Mouse (Mus musculus): ENCODE measurements around the gene Tlcd1. TPM values are rescaled to one million over a fixed set of nuclear protein-coding genes. Genes with fewer than 3 reads are reported as not detected.

The Tlcd1 gene
- polyA plus RNA-seq, 1 experiment from 2014 or later = 14.7 TPM

GRCm38 (mm10) chr11:78138023-78138422 lies 38.5 kb upstream of the Tlcd1 start:
- H3K9me3 ChIP-seq (ENCODE audit: control insufficient read depth, low read length) = no peaks in the 10 kb centered on the region
- peaks cover 3% of the 10 kb centered on the region for H3K36me3 ChIP-seq (ENCODE audit: control insufficient read depth, insufficient read depth, low read length)
- no peak overlapping the region for H3K9ac ChIP-seq (ENCODE audit: low read length)
- H3K4me1 ChIP-seq (ENCODE audit: control insufficient read depth in 2 of 2, insufficient read depth in 2 of 2, low read length in 2 of 2) = peaks cover 5 to 35% of the 10 kb centered on the region in 2 experiments; a peak in 3 of 4 replicates
- H3K27ac ChIP-seq (replicated peaks in 1 of 2; ENCODE audit: control insufficient read depth in 1 of 2, insufficient read depth in 1 of 2, low read depth in 2 of 2, low read length in 2 of 2) = peak overlapping the region; percentile 13 to 64; a peak in 2 of 4 replicates
- WGBS = 77% methylated on average over 3 of the region's 3 CpGs
- H3K4me3 ChIP-seq (ENCODE audit: control insufficient read depth in 1 of 2, insufficient read depth in 1 of 2, low read depth in 1 of 2, low read length in 2 of 2) = no peak overlapping the region
- no peak for ATAC-seq (ENCODE audit: insufficient number of reproducible peaks, insufficient read depth, low FRiP score, low read depth)
- no peaks in the 10 kb centered on the region for H3K27me3 ChIP-seq (ENCODE audit: control insufficient read depth, insufficient read depth, low read length)
- H3K4me2 ChIP-seq (ENCODE audit: low read length) = no peak overlapping the region

- Histone ChIP-seq H3K27me3 (ENCODE audit: control insufficient read depth, insufficient read depth, low read length) (no peaks in the 10 kb centered on the region), H3K27ac (replicated peaks in 1 of 2; ENCODE audit: control insufficient read depth in 1 of 2, insufficient read depth in 1 of 2, low read depth in 2 of 2, low read length in 2 of 2) (no peak overlapping the region; a peak in 1 of 4 replicates), H3K4me3 (ENCODE audit: control insufficient read depth in 1 of 2, insufficient read depth in 1 of 2, low read depth in 1 of 2, low read length in 2 of 2) (no peak overlapping the region), H3K4me2 (ENCODE audit: low read length) (peak overlapping the region; percentile 3; the same call in 1 of the 2 replicates), H3K36me3 (ENCODE audit: control insufficient read depth, insufficient read depth, low read length) (peaks cover 29% of the 10 kb centered on the region), H3K4me1 (ENCODE audit: control insufficient read depth in 2 of 2, insufficient read depth in 2 of 2, low read length in 2 of 2) (peaks cover 2 to 29% of the 10 kb centered on the region in 2 experiments; a peak in 3 of 4 replicates), H3K9me3 (ENCODE audit: control insufficient read depth, low read length) (no peaks in the 10 kb centered on the region), H3K9ac (ENCODE audit: low read length) (no peak overlapping the region)
- no peak for ATAC-seq (ENCODE audit: insufficient number of reproducible peaks, insufficient read depth, low FRiP score, low read depth)
- 25% methylated on average over 5 of the region's 5 CpGs for WGBS
These were observed 35.8 kb upstream of the Tlcd1 start for GRCm38 (mm10) chr11:78140665-78141064.

DNA sequence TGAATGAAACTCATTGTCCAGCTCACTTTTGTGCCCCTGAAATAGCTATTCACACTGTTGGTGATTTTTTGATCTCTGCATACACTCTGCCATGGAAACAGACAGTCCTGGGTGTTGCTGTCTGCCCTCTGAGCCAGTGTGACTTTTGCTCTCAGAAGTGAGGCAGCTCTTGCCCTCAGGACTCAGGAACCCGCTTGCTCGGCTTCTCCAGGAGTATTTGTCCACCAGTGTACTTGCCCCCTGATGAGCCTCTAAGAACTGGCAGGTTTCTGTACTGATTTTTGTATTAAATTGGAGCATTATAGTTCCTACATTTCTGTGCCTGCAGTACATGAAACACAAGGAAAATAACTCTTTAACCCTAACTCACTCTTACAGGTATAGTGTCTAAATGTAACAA lies 33.0 kb upstream of the Tlcd1 start:
- H3K9me3 ChIP-seq (ENCODE audit: control insufficient read depth, low read length) = no peaks in the 10 kb centered on the region
- peaks cover 0 to 16% of the 10 kb centered on the region in 2 experiments; a peak in 2 of 4 replicates for H3K4me1 ChIP-seq (ENCODE audit: control insufficient read depth in 2 of 2, insufficient read depth in 2 of 2, low read length in 2 of 2)
- ATAC-seq (ENCODE audit: insufficient number of reproducible peaks, insufficient read depth, low FRiP score, low read depth) = no peak
- WGBS = 93% methylated on average over 2 of the region's 2 CpGs
- no peak overlapping the region for H3K4me2 ChIP-seq (ENCODE audit: low read length)
- H3K36me3 ChIP-seq (ENCODE audit: control insufficient read depth, insufficient read depth, low read length) = peaks cover 56% of the 10 kb centered on the region
- H3K4me3 ChIP-seq (ENCODE audit: control insufficient read depth in 1 of 2, insufficient read depth in 1 of 2, low read depth in 1 of 2, low read length in 2 of 2) = no peak overlapping the region
- no peak overlapping the region for H3K9ac ChIP-seq (ENCODE audit: low read length)
- no peak overlapping the region for H3K27ac ChIP-seq (replicated peaks in 1 of 2; ENCODE audit: control insufficient read depth in 1 of 2, insufficient read depth in 1 of 2, low read depth in 2 of 2, low read length in 2 of 2)
- H3K27me3 ChIP-seq (ENCODE audit: control insufficient read depth, insufficient read depth, low read length) = no peaks in the 10 kb centered on the region

DNA sequence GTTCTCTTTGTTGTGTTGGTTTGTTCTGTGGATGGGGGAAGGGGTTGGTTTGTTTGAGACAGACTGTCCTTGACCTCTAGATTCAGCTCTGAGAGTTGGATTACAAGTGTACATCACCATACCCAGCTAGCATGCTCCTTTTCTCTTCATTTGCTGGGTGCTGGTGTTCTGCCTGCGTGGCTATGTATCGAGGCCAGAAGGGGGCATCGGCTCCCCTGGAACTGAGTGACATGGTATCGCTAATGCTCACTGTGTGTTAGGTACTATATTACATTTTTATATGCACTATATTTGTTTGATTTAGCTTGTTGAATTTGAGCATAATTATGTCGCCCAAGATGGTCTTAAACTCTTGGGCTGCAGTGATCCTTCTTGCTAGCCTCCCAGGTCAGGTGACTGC lies 30.3 kb upstream of the Tlcd1 start:
- no peaks in the 10 kb centered on the region for H3K27me3 ChIP-seq (ENCODE audit: control insufficient read depth, insufficient read depth, low read length)
- H3K27ac ChIP-seq (replicated peaks in 1 of 2; ENCODE audit: control insufficient read depth in 1 of 2, insufficient read depth in 1 of 2, low read depth in 2 of 2, low read length in 2 of 2) = no peak overlapping the region
- peaks cover 80% of the 10 kb centered on the region for H3K36me3 ChIP-seq (ENCODE audit: control insufficient read depth, insufficient read depth, low read length)
- 93% methylated on average over 5 of the region's 5 CpGs for WGBS
- no peak overlapping the region for H3K9ac ChIP-seq (ENCODE audit: low read length)
- no peaks in the 10 kb centered on the region for H3K9me3 ChIP-seq (ENCODE audit: control insufficient read depth, low read length)
- H3K4me3 ChIP-seq (ENCODE audit: control insufficient read depth in 1 of 2, insufficient read depth in 1 of 2, low read depth in 1 of 2, low read length in 2 of 2) = no peak overlapping the region
- peaks cover 0 to 3% of the 10 kb centered on the region in 2 experiments; a peak in 1 of 4 replicates for H3K4me1 ChIP-seq (ENCODE audit: control insufficient read depth in 2 of 2, insufficient read depth in 2 of 2, low read length in 2 of 2)
- no peak overlapping the region for H3K4me2 ChIP-seq (ENCODE audit: low read length)
- ATAC-seq (ENCODE audit: insufficient number of reproducible peaks, insufficient read depth, low FRiP score, low read depth) = no peak

DNA sequence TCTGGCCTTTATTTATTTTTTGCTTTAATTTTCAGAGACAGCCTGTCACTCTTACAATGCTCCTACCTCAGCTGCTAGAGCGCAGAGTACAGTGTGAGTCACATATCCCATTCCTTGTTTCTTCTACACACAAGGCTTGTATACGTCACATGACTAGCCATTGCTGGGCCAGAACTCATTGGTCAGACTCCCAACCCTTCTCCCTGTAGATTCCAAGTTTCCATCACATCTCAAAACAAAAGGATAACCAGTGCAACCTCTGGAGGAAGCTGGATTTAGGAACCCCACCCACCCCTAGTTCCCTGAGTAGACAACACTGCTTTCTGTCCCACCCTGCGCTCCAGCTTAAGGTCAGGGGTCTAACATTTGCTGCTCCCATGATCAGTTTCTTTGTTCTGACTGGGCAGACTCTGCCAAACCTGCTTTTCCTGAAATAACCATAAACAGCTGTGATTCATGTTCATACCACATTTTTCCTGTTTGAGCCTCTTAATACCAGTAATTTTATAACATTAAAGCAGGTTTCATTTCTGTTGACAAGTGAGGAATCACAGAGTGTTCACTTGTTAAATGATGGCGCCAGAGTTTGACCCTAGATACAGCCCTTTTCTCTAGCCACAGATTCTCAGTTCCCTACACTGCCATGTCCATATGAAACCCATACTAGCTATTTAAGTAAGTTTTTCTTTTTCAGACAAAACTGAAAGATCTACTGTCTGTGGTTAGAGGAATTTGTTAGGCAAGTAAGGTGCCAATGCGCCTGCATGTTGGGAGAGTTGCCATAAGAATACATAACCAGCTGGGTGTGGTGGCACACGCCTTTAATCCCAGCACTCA lies 29.6 kb upstream of the Tlcd1 start:
- Histone ChIP-seq H3K27me3 (ENCODE audit: control insufficient read depth, insufficient read depth, low read length) (no peaks in the 10 kb centered on the region), H3K4me1 (ENCODE audit: control insufficient read depth in 2 of 2, insufficient read depth in 2 of 2, low read length in 2 of 2) (peaks cover 0 to under 1% of the 10 kb centered on the region in 2 experiments; a peak in 1 of 4 replicates), H3K36me3 (ENCODE audit: control insufficient read depth, insufficient read depth, low read length) (peaks cover 87% of the 10 kb centered on the region), H3K9me3 (ENCODE audit: control insufficient read depth, low read length) (no peaks in the 10 kb centered on the region), H3K4me3 (ENCODE audit: control insufficient read depth in 1 of 2, insufficient read depth in 1 of 2, low read depth in 1 of 2, low read length in 2 of 2) (no peak overlapping the region), H3K27ac (replicated peaks in 1 of 2; ENCODE audit: control insufficient read depth in 1 of 2, insufficient read depth in 1 of 2, low read depth in 2 of 2, low read length in 2 of 2) (no peak overlapping the region), H3K9ac (ENCODE audit: low read length) (no peak overlapping the region), H3K4me2 (ENCODE audit: low read length) (no peak overlapping the region)
- 92% methylated on average over 6 of the region's 6 CpGs for WGBS
- ATAC-seq (ENCODE audit: insufficient number of reproducible peaks, insufficient read depth, low FRiP score, low read depth) = no peak

DNA sequence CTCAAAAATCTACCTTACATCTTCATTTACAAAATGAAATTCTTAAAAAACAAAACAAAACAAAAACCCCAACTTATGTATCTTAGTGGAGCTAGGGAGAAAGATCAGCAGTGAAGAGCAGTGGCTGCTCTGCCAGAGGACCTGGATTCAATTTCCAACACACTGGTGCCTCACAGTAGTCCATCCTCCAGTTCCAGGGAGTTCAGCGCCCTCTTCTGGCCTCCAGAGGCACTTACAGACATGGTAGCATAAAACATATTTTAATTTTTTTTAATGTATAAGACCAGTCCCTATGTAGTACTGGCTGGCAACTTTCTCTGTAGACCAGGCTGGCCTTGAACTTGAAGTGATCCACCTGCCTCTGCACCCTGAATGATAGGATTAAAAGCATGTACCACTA lies 25.4 kb upstream of the Tlcd1 start:
- no peak overlapping the region for H3K9ac ChIP-seq (ENCODE audit: low read length)
- H3K36me3 ChIP-seq (ENCODE audit: control insufficient read depth, insufficient read depth, low read length) = peaks cover 95% of the 10 kb centered on the region
- no peak for ATAC-seq (ENCODE audit: insufficient number of reproducible peaks, insufficient read depth, low FRiP score, low read depth)
- H3K4me3 ChIP-seq (ENCODE audit: control insufficient read depth in 1 of 2, insufficient read depth in 1 of 2, low read depth in 1 of 2, low read length in 2 of 2) = no peak overlapping the region
- H3K4me2 ChIP-seq (ENCODE audit: low read length) = no peak overlapping the region
- 29% methylated on average over 1 of the region's 1 CpGs for WGBS
- peaks cover 0 to 8% of the 10 kb centered on the region in 2 experiments; a peak in 2 of 4 replicates for H3K4me1 ChIP-seq (ENCODE audit: control insufficient read depth in 2 of 2, insufficient read depth in 2 of 2, low read length in 2 of 2)
- H3K9me3 ChIP-seq (ENCODE audit: control insufficient read depth, low read length) = no peaks in the 10 kb centered on the region
- H3K27ac ChIP-seq (replicated peaks in 1 of 2; ENCODE audit: control insufficient read depth in 1 of 2, insufficient read depth in 1 of 2, low read depth in 2 of 2, low read length in 2 of 2) = no peak overlapping the region
- H3K27me3 ChIP-seq (ENCODE audit: control insufficient read depth, insufficient read depth, low read length) = no peaks in the 10 kb centered on the region

- peaks cover 0 to 8% of the 10 kb centered on the region in 2 experiments; a peak in 2 of 4 replicates for H3K4me1 ChIP-seq (ENCODE audit: control insufficient read depth in 2 of 2, insufficient read depth in 2 of 2, low read length in 2 of 2)
- no peaks in the 10 kb centered on the region for H3K27me3 ChIP-seq (ENCODE audit: control insufficient read depth, insufficient read depth, low read length)
- WGBS = 71% methylated on average over 9 of the region's 9 CpGs
- H3K9ac ChIP-seq (ENCODE audit: low read length) = no peak overlapping the region
- no peak overlapping the region for H3K4me2 ChIP-seq (ENCODE audit: low read length)
- no peak for ATAC-seq (ENCODE audit: insufficient number of reproducible peaks, insufficient read depth, low FRiP score, low read depth)
- no peak overlapping the region for H3K4me3 ChIP-seq (ENCODE audit: control insufficient read depth in 1 of 2, insufficient read depth in 1 of 2, low read depth in 1 of 2, low read length in 2 of 2)
- peaks cover 97% of the 10 kb centered on the region for H3K36me3 ChIP-seq (ENCODE audit: control insufficient read depth, insufficient read depth, low read length)
- peak overlapping the region; percentile 12 to 53; a peak in 2 of 4 replicates for H3K27ac ChIP-seq (replicated peaks in 1 of 2; ENCODE audit: control insufficient read depth in 1 of 2, insufficient read depth in 1 of 2, low read depth in 2 of 2, low read length in 2 of 2)
- no peaks in the 10 kb centered on the region for H3K9me3 ChIP-seq (ENCODE audit: control insufficient read depth, low read length)
These were observed 23.9 kb upstream of the Tlcd1 start for GRCm38 (mm10) chr11:78152299-78153231.
